Mouse (Mus musculus): ENCODE data around the gene Gnb1l.

DNA sequence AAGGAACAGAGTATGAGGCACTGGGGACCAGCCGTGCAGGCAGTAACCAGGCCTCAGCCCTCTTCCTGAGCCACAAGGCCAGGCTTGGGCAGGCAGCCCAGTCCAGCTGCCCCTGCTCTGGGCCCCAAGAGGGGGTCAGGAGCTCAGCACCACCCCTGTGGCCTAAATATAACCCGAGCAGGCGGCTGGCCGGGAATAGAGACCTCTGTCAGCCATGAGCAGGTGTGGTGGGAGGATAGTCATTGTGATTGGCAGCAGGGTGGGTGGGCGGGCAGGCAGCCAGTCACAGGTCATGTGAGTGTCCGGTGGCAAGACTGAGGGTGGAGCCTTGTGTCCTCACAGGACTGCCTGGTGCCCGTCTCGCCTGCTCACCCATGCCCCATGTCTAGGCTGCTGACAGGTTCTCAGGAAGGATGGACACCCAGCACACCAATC lies 105.8 kb downstream of the Gnb1l start:
- TF ChIP-seq USF1 (IDR thresholded peaks at IDR 0.05; ENCODE audit: low read depth) (no peak), CTCF (IDR thresholded peaks at IDR 0.05; ENCODE audit: control insufficient read depth, insufficient read depth, insufficient read length) (no peak)
